10 mouse cellular contexts compared by ENCODE assay signal in genomic region chr8:126797571-126798334, GRCm38 (mm10).
DNase-seq lines count a peak whose midpoint lies in the region; ATAC-seq and TF ChIP-seq lines count a peak whose summit lies in the region.
"Had no signal": no experiment of that assay in that cellular context is flagged by ENCODE, and none has a peak within 500 bp of the region (broad histone marks: within the 10 kb centered on the region; RNA-seq: fewer than 3 reads in every experiment).

No protein-coding gene starts in this region.

- no peaks in the 10 kb centered on the region for H3K9me3 ChIP-seq in forebrain, embryonic 12.5 days
- no peaks in the 10 kb centered on the region for H3K9me3 ChIP-seq in forebrain, postnatal 0 days (ENCODE audit: low read length)
- H3K9me3 ChIP-seq: hindbrain, embryonic 13.5 days had no signal

- H3K4me1 ChIP-seq in heart, adult 2 months (ENCODE audit: control insufficient read depth, insufficient read depth, low read length) = peaks cover 10% of the 10 kb centered on the region
- H3K4me1 ChIP-seq in forebrain, embryonic 12.5 days = no peaks in the 10 kb centered on the region
- no peaks in the 10 kb centered on the region for H3K4me1 ChIP-seq in forebrain, postnatal 0 days (ENCODE audit: insufficient read depth)
- H3K4me1 ChIP-seq: hindbrain, embryonic 13.5 days had no signal

- WGBS in heart, adult 2 months = 37% methylated on average over 9 of the region's 9 CpGs
- WGBS in forebrain, embryonic 12.5 days = 87% methylated on average over 9 of the region's 9 CpGs
- 78% methylated on average over 9 of the region's 9 CpGs for WGBS in forebrain, postnatal 0 days

- H3K36me3 ChIP-seq in heart, adult 2 months (ENCODE audit: control insufficient read depth, insufficient read depth, low read length) = 0 out of 2 replicates have a peak, but pooled peaks cover 2% of the 10 kb centered on the region
- no peaks in the 10 kb centered on the region for H3K36me3 ChIP-seq in forebrain, embryonic 12.5 days (replicated peaks)
- H3K36me3 ChIP-seq in forebrain, postnatal 0 days (ENCODE audit: insufficient read depth) = no peaks in the 10 kb centered on the region
- H3K36me3 ChIP-seq: hindbrain, embryonic 13.5 days had no signal

- H3K9ac ChIP-seq in heart, adult 2 months (ENCODE audit: low read depth, low read length) = no peak overlapping the region
- no peak overlapping the region for H3K9ac ChIP-seq in forebrain, embryonic 12.5 days
- no peak overlapping the region for H3K9ac ChIP-seq in forebrain, postnatal 0 days
- H3K9ac ChIP-seq: hindbrain, embryonic 13.5 days had no signal

- 0 out of 2 replicates have a peak, but pooled peaks have one; percentile 41 for TF ChIP-seq POLR2A in heart, adult 2 months (IDR thresholded peaks at IDR 0.05; ENCODE audit: insufficient read depth, low read depth, low read length)

- no peak overlapping the region for H3K4me3 ChIP-seq in heart, adult 2 months
- no peak overlapping the region for H3K4me3 ChIP-seq in forebrain, embryonic 12.5 days (replicated peaks)
- no peak overlapping the region for H3K4me3 ChIP-seq in forebrain, postnatal 0 days (ENCODE audit: low read depth, low read length)
- H3K4me3 ChIP-seq: hindbrain, embryonic 13.5 days had no signal

- peak; percentile 54 for DNase-seq in adrenal gland, adult 8-10 months
- no peak for DNase-seq in adrenal gland, adult 18-20 months (ENCODE audit: low spot score in 2 of 2)
- peak; percentile 47 for DNase-seq in 3T3-L1 (ENCODE audit: low read depth, low spot score)
- DNase-seq in heart, adult 2 months = peak; percentile 50 to 53
- peak; percentile 38 to 66 for DNase-seq in kidney, postnatal 25 days
- DNase-seq in forebrain, postnatal 0 days = no peak
- DNase-seq in gastrocnemius, postnatal 36 days = no peak

- intact Hi-C loops in heart, adult 2 months (cut with DNase I) = no loop called here
- intact Hi-C loops in gastrocnemius, postnatal 36 days (cut with DNase I) = no loop called here

- H3K4me2 ChIP-seq in forebrain, embryonic 12.5 days = no peak overlapping the region
- H3K4me2 ChIP-seq in forebrain, postnatal 0 days (ENCODE audit: low read depth) = no peak overlapping the region
- H3K4me2 ChIP-seq: hindbrain, embryonic 13.5 days; midbrain, embryonic 11.5 days had no signal

- no peaks in the 10 kb centered on the region for H3K27me3 ChIP-seq in heart, adult 2 months (ENCODE audit: control insufficient read depth, insufficient read depth, low read length)
- no peaks in the 10 kb centered on the region for H3K27me3 ChIP-seq in forebrain, embryonic 12.5 days
- no peaks in the 10 kb centered on the region for H3K27me3 ChIP-seq in forebrain, postnatal 0 days (ENCODE audit: insufficient read depth, low read length)
- H3K27me3 ChIP-seq: hindbrain, embryonic 13.5 days had no signal

- TF ChIP-seq EP300 in heart, adult 2 months (IDR thresholded peaks at IDR 0.05; ENCODE audit: insufficient read depth, low read depth, low read length) = peak; percentile 86

- no peaks in the 10 kb centered on the region for H3K79me2 ChIP-seq in heart, adult 2 months (replicated peaks; ENCODE audit: control insufficient read depth, insufficient read depth, low read length)

- ATAC-seq in forebrain, embryonic 12.5 days (ENCODE audit: low FRiP score) = no peak
- ATAC-seq in forebrain, postnatal 0 days = no peak

- peak overlapping the region; percentile 62 for H3K27ac ChIP-seq in heart, adult 2 months
- H3K27ac ChIP-seq in forebrain, embryonic 12.5 days = no peak overlapping the region
- no peak overlapping the region for H3K27ac ChIP-seq in forebrain, postnatal 0 days (ENCODE audit: low read depth, low read length)
- H3K27ac ChIP-seq: hindbrain, embryonic 13.5 days had no signal

- peak; percentile 18; the same call in 1 of the 2 replicates for TF ChIP-seq CTCF in heart, adult 2 months (IDR thresholded peaks at IDR 0.05)
- no peak for TF ChIP-seq CTCF in forebrain, postnatal 0 days (IDR thresholded peaks at IDR 0.05; ENCODE audit: low read depth)

Comparison
In these comparisons a context has a peak if more than half of its experiments do, and no peak if none do; other contexts are left out.
1. DNase-seq: peak in adrenal gland, adult 8-10 months (single experiment), 3T3-L1 (single experiment), heart, adult 2 months (2 of 2) and kidney, postnatal 25 days (2 of 2); none in adrenal gland, adult 18-20 months (0 of 2), forebrain, postnatal 0 days (single experiment) and gastrocnemius, postnatal 36 days (0 of 2).